Mouse (Mus musculus) cerebellum, adult 2 months (tissue): ENCODE results near the gene Olfr74.

Experiments
- CTCF ChIP-seq: fragments of 200-500 bp; IDR thresholded peaks from 2 replicates; pipeline ENCODE4 v1.5.1; 2011; ENCODE audit warnings: low read depth, mild to moderate bottlenecking, control low read depth, low read length, moderate library complexity, borderline replicate concordance; ENCODE audit not compliant: insufficient read depth
- POLR2A ChIP-seq: fragments of 200-500 bp; IDR thresholded peaks from 2 replicates; pipeline ENCODE4 v1.6.1; 2011; ENCODE audit warnings: low read length, control low read depth, borderline replicate concordance; ENCODE audit not compliant: insufficient read depth

DNA sequence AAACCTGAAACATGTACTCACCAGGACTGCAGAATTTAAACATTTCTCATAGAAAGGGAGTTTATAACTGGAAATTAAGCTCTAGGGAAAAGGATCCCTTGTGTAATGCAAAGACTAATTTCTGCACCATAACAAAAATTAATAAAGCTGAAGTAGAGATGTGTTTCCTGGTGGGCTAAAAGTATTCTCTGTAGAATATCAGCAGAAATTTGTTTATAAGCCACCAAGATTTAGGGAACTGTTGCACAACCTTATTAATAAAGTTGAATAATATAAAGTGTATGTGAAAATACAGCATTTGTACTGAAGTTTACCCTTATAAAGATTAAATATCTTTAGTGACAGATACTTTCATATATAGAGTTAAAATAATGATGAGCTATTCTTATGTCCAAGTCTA lies 21.5 kb downstream of the Olfr74 start, which contains the start of gene Olfr1156:
- no peak for TF ChIP-seq CTCF
- TF ChIP-seq POLR2A, result no peak
